Comparison of ENCODE assay signal across 8 mouse cellular contexts in the genomic region with DNA sequence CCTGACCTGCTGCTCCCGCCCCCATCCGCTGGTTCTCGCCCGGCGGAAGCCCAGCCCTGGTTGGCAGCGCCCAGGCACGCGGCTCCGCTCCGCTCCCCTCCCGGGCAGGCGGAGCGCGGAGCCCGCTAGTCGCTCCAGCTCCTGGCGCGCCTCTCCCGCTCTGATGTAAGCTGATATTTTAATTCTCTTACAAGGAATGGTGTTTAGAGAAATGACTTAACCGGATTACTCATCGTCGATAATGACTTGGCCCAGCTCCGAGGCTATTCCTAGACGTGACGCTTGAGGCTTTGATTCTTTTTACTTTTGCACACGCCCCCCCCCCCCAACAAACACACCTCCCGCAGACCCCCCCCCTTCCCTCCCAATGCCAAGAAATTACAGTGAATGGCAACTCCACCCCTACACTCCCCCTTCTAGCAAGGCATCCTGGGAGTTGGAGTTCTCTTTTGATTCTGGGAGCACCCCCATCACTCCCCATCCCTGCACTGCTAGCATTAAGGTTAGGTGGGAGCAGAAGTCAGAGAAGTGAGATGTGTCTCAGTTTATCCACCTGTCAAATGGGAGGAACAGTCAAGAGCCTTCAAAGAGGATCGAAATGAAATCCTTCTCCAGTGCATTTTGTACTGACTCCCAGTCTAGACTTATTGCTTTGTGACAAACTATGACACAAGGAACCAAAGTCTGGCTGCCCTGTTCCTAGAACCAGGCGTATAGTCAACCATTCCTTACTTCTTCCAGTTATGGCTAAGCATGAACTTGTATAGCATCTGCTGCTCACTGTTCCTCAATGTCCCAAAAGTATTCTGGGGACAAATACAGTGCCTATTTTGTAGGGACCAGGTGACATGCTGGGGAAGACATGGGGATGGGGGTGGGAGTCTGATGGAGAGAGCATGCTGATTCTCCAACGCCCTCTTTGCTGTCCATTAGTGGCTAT. TPM values are rescaled to one million over a fixed set of nuclear protein-coding genes. Genes with fewer than 3 reads are reported as not detected.
DNase-seq lines count a peak whose midpoint lies in the region; ATAC-seq and TF ChIP-seq lines count a peak whose summit lies in the region.

No protein-coding gene starts in this region.

- no peak overlapping the region for H3K27ac ChIP-seq in embryonic facial prominence, embryonic 12.5 days
- H3K27ac ChIP-seq in limb, embryonic 13.5 days, result no peak overlapping the region
- H3K27ac ChIP-seq in midbrain, postnatal 0 days (ENCODE audit: low read depth, low read length), result no peak overlapping the region

- no peaks in the 10 kb centered on the region for H3K36me3 ChIP-seq in embryonic facial prominence, embryonic 12.5 days
- H3K36me3 ChIP-seq in limb, embryonic 13.5 days, result no peaks in the 10 kb centered on the region
- H3K36me3 ChIP-seq in midbrain, postnatal 0 days (ENCODE audit: insufficient read depth, low read length), result no peaks in the 10 kb centered on the region

- no peaks in the 10 kb centered on the region for H3K9me3 ChIP-seq in embryonic facial prominence, embryonic 12.5 days
- H3K9me3 ChIP-seq in limb, embryonic 13.5 days, result no peaks in the 10 kb centered on the region
- no peaks in the 10 kb centered on the region for H3K9me3 ChIP-seq in midbrain, postnatal 0 days (ENCODE audit: low read length)

- WGBS in embryonic facial prominence, embryonic 12.5 days, result 9% methylated on average over 30 of the region's 30 CpGs
- 9% methylated on average over 30 of the region's 30 CpGs for WGBS in limb, embryonic 13.5 days
- 10% methylated on average over 28 of the region's 30 CpGs for WGBS in midbrain, postnatal 0 days

- H3K9ac ChIP-seq in embryonic facial prominence, embryonic 12.5 days, result peak overlapping the region; percentile 30; the same call in 1 of the 2 replicates
- peak overlapping the region; percentile 43; the same call in 1 of the 2 replicates for H3K9ac ChIP-seq in limb, embryonic 13.5 days
- H3K9ac ChIP-seq in midbrain, postnatal 0 days (replicated peaks; ENCODE audit: low read length, poor library complexity, severe bottlenecking), result peak overlapping the region; percentile 34

- H3K4me2 ChIP-seq in embryonic facial prominence, embryonic 12.5 days (replicated peaks), result peak overlapping the region; percentile 64
- peak overlapping the region; percentile 75 for H3K4me2 ChIP-seq in limb, embryonic 13.5 days (replicated peaks)
- H3K4me2 ChIP-seq in midbrain, postnatal 0 days (ENCODE audit: low read depth, low read length, poor library complexity, severe bottlenecking), result peak overlapping the region; percentile 77

- peak; percentile 84 to 90 for DNase-seq in adrenal gland, adult (ENCODE audit: inconsistent age in 2 of 2, low spot score in 1 of 2)
- DNase-seq in adrenal gland, postnatal 4 days (ENCODE audit: low spot score in 2 of 2), result no peak
- DNase-seq in heart, adult 8-10 months (ENCODE audit: low spot score), result peak; percentile 88
- peak; percentile 58 to 59 for DNase-seq in kidney, adult 8-10 months
- DNase-seq in midbrain, postnatal 0 days (ENCODE audit: low spot score), result peak; percentile 79
- DNase-seq in testis, postnatal 14 days (ENCODE audit: low spot score), result peak; percentile 56

- TF ChIP-seq CTCF in midbrain, postnatal 0 days (IDR thresholded peaks at IDR 0.05), result no peak

- H3K27me3 ChIP-seq in embryonic facial prominence, embryonic 12.5 days, result peaks cover 42% of the 10 kb centered on the region
- H3K27me3 ChIP-seq in limb, embryonic 13.5 days, result peaks cover 42% of the 10 kb centered on the region
- no peaks in the 10 kb centered on the region for H3K27me3 ChIP-seq in midbrain, postnatal 0 days (ENCODE audit: insufficient read depth, low read length)

- peaks cover 12% of the 10 kb centered on the region for H3K4me1 ChIP-seq in embryonic facial prominence, embryonic 12.5 days
- H3K4me1 ChIP-seq in limb, embryonic 13.5 days, result peaks cover 23% of the 10 kb centered on the region
- no peaks in the 10 kb centered on the region; the same call in 1 of the 2 replicates for H3K4me1 ChIP-seq in midbrain, postnatal 0 days (ENCODE audit: insufficient read depth, low read length)

- peak overlapping the region; percentile 23 for H3K4me3 ChIP-seq in embryonic facial prominence, embryonic 12.5 days
- peak overlapping the region; percentile 39 for H3K4me3 ChIP-seq in limb, embryonic 13.5 days
- peak overlapping the region; percentile 32 for H3K4me3 ChIP-seq in midbrain, postnatal 0 days (ENCODE audit: low read depth, low read length)

- peak; percentile 47; the same call in 1 of the 2 replicates for ATAC-seq in embryonic facial prominence, embryonic 12.5 days (ENCODE audit: insufficient number of reproducible peaks, insufficient read depth, low FRiP score, low TSS enrichment)
- peak; percentile 45; the same call in 1 of the 2 replicates for ATAC-seq in limb, embryonic 13.5 days (ENCODE audit: low FRiP score, low read depth)
- peak; percentile 35; the same call in 1 of the 2 replicates for ATAC-seq in midbrain, postnatal 0 days (ENCODE audit: low FRiP score)

RNA-seq across cellular contexts. Expression of a gene that starts 3.9 kb away (rescaled TPM):
- 1 to 10 TPM; 6.0 to 8.4 TPM for total RNA-seq in adrenal gland, postnatal 4 days (2021)
- 5.1 and 5.8 TPM in 2 replicates for polyA plus RNA-seq in embryonic facial prominence, embryonic 12.5 days (2016; fragmentation: Nextera tagmentation; extraction: Ambion mirVana)
- total RNA-seq in heart, adult 8-10 months (2022), result 10 to 100 TPM in 2 of 4 experiments, 1 to 10 TPM in 2; 4.7 to 16.6 (median 9.9) TPM
- polyA plus RNA-seq in limb, embryonic 13.5 days (2015; fragmentation: Nextera tagmentation; extraction: Ambion mirVana), result 6.7 and 9.2 TPM in 2 replicates
- 3.9 and 5.4 TPM in 2 replicates for total RNA-seq in midbrain, postnatal 0 days (2014; rRNA removed)
- polyA plus RNA-seq in midbrain, postnatal 0 days (2015; fragmentation: Nextera tagmentation; extraction: Ambion mirVana), result 3.1 and 3.4 TPM in 2 replicates

RNA-seq across cellular contexts. Expression of a gene that starts 29.2 kb away (rescaled TPM):
- total RNA-seq in adrenal gland, postnatal 4 days (2021), result 10 to 100 TPM in 1 of 2 experiments, 1 to 10 TPM in 1; 8.0 to 10.4 TPM
- 0.80 and 0.90 TPM in 2 replicates for polyA plus RNA-seq in embryonic facial prominence, embryonic 12.5 days (2016; fragmentation: Nextera tagmentation; extraction: Ambion mirVana)
- total RNA-seq in heart, adult 8-10 months (2022), result 1 to 10 TPM; 2.0 to 4.4 (median 2.8) TPM
- 0.83 and 2.0 TPM in 2 replicates for polyA plus RNA-seq in limb, embryonic 13.5 days (2015; fragmentation: Nextera tagmentation; extraction: Ambion mirVana)
- total RNA-seq in midbrain, postnatal 0 days (2014; rRNA removed), result 0.66 and 1.0 TPM in 2 replicates
- 2.3 and 2.4 TPM in 2 replicates for polyA plus RNA-seq in midbrain, postnatal 0 days (2015; fragmentation: Nextera tagmentation; extraction: Ambion mirVana)

RNA-seq across cellular contexts. Expression of a gene that starts 59.1 kb away (rescaled TPM):
- 10 to 100 TPM; 53.6 to 61.0 TPM for total RNA-seq in adrenal gland, postnatal 4 days (2021)
- 52.7 and 54.7 TPM in 2 replicates for polyA plus RNA-seq in embryonic facial prominence, embryonic 12.5 days (2016; fragmentation: Nextera tagmentation; extraction: Ambion mirVana)
- total RNA-seq in heart, adult 8-10 months (2022), result 10 to 100 TPM; 26.8 to 31.9 (median 28.4) TPM
- polyA plus RNA-seq in limb, embryonic 13.5 days (2015; fragmentation: Nextera tagmentation; extraction: Ambion mirVana), result 52.4 and 54.6 TPM in 2 replicates
- 48.3 and 50.6 TPM in 2 replicates for total RNA-seq in midbrain, postnatal 0 days (2014; rRNA removed)
- polyA plus RNA-seq in midbrain, postnatal 0 days (2015; fragmentation: Nextera tagmentation; extraction: Ambion mirVana), result 22.1 and 23.8 TPM in 2 replicates

Comparison
In these comparisons a context has a peak if more than half of its experiments do, and no peak if none do; other contexts are left out.
1. DNase-seq: peak in adrenal gland, adult (2 of 2), heart, adult 8-10 months (single experiment), kidney, adult 8-10 months (2 of 2), midbrain, postnatal 0 days (single experiment) and testis, postnatal 14 days (single experiment); none in adrenal gland, postnatal 4 days (0 of 2).
2. Peak in every context shown above with its lines, with median percentiles within 50 percentile points of each other: ATAC-seq, H3K4me2 ChIP-seq, H3K4me3 ChIP-seq and H3K9ac ChIP-seq.